Mouse (Mus musculus) hindbrain, embryonic 10.5 days (tissue): ENCODE measurements around the gene Klhl18. TPM values are rescaled to one million over a fixed set of nuclear protein-coding genes. Genes with fewer than 3 reads are reported as not detected.

Experiments used
- DNase-seq: peaks from one replicate; pipeline ENCODE4 v3.0.0-alpha.2; 2017; ENCODE audit warnings: low spot score
- H3K27ac ChIP-seq: fragments of 300-500 bp; sonication (generic); 2 replicates; pipeline ENCODE4 v1.5.1; 2016; ENCODE audit warnings: mild to moderate bottlenecking, moderate library complexity
- H3K27me3 ChIP-seq: fragments of 300-500 bp; sonication (generic); 2 replicates; pipeline ENCODE4 v1.6.1; 2016; ENCODE audit warnings: mild to moderate bottlenecking; ENCODE audit not compliant: poor library complexity, insufficient read depth, severe bottlenecking
- H3K36me3 ChIP-seq: fragments of 300-500 bp; sonication (generic); 2 replicates; pipeline ENCODE4 v1.6.1; 2016; ENCODE audit warnings: mild to moderate bottlenecking, moderate library complexity
- H3K4me1 ChIP-seq: fragments of 300-500 bp; sonication (generic); replicated peaks from 2 replicates; pipeline ENCODE4 v1.6.1; 2016; ENCODE audit warnings: mild to moderate bottlenecking
- H3K4me3 ChIP-seq: fragments of 300-500 bp; sonication (generic); 2 replicates; pipeline ENCODE4 v1.5.1; 2016; ENCODE audit warnings: mild to moderate bottlenecking, moderate library complexity
- H3K9me3 ChIP-seq: fragments of 300-500 bp; sonication (generic); 2 replicates; pipeline ENCODE4 v1.6.1; 2016; ENCODE audit warnings: mild to moderate bottlenecking, moderate library complexity
- WGBS: fragments of 180-500 bp; shearing (Covaris S2); methylation state at CpG from one replicate; pipeline ENCODE4 v1.1.7; 2016; 5-methylcytosine and 5-hydroxymethylcytosine counted together
- polyA plus RNA-seq: library from polyadenylated mRNA; unstranded; fragments of >200 nt; fragmentation: Nextera tagmentation; extraction: Ambion mirVana; gene quantifications from 2 replicates; pipeline ENCODE4 v1.2.1, GENCODE M21; 2016

The Klhl18 gene
- polyA plus RNA-seq, 1 experiment from 2014 or later, result 11.8 TPM

DNA sequence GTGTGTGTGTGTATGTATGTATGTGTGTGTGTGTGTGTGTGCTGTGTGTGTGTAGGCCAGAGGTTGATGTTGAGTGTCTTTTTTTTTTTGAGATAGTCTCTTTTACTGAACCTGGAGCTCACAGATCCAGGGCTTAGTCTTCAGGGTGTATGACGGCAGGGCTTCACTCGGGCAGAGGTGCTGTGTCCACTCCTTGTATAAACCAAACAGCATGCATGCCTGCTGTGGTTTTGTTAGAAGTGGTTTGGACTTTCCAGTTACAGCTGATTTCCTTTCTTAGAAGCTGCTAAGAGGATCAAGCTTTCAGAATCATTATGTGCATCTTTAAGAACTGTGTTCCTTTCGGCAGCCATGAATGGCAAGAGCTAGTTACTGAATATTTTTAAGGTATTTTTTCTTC lies 18.6 kb downstream of the Klhl18 start:
- H3K27ac ChIP-seq, result no peak overlapping the region
- WGBS, result 93% methylated on average over 3 of the region's 3 CpGs
- peaks cover 15% of the 10 kb centered on the region for H3K36me3 ChIP-seq
- H3K27me3 ChIP-seq, result no peaks in the 10 kb centered on the region
- no peak for DNase-seq
- H3K9me3 ChIP-seq, result no peaks in the 10 kb centered on the region
- H3K4me1 ChIP-seq, result no peaks in the 10 kb centered on the region
- no peak overlapping the region for H3K4me3 ChIP-seq

DNA sequence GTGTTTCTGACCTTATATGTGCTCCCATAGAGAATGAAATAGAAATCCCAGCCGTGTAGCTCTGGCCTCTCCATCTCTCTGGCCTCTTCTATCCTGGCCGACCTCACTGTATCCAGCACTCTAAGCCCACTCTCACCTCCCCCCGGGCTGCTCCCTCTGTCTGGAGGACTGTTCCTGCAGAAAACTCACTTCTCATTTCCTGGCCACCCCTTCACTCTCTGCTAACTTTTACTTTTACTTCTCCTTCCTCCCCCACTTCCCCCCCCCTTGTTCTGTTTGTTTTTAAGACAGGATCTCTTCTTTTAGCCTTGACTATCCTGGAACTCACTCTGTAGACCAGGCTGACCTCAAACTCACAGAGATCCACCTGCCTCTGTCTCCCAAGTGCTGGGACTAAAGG lies 24.0 kb downstream of the Klhl18 start:
- Histone ChIP-seq H3K36me3 (peaks cover 31% of the 10 kb centered on the region), H3K27ac (no peak overlapping the region), H3K9me3 (no peaks in the 10 kb centered on the region), H3K4me1 (no peaks in the 10 kb centered on the region; the same call in 1 of the 2 replicates), H3K27me3 (no peaks in the 10 kb centered on the region), H3K4me3 (no peak overlapping the region)
- no peak for DNase-seq
- WGBS, result 89% methylated on average over 3 of the region's 3 CpGs

DNA sequence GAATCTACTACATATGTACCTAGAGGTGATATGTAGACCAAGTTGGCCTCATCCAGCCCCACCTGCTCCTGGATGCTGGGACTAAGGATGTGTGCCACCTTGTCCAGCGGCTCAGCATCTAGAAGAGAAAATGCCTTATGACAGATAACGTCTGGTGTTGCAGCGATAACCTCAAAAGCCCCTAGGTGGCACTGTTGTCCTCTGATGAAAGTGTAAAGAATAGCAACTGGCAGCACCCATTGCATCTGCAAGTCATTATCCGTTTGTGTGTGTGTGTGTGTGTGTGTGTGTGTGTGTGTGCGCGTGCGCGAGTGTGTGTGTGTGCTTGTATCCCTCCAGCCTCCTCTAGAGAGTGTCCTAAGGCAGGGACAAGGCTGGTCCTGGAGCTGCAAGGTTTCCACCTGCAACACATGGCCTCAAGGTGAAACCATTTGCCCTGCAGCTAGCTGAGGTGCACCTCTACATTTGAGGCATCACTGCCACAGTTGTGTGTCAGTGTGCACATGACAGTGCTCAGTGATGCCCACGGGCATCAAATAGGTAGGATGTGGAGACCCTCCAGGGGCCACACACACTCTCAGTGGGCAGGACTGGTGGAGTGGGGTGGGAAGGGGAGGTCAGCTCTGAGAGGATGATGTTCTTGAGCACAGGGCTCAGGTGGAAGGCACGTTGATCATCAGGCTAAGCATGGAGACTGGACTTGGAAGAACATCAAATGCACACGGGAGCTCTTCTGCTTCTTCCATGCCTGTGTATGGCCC lies 27.5 kb downstream of the Klhl18 start:
- 35% methylated on average over 11 of the region's 11 CpGs for WGBS
- no peak overlapping the region for H3K4me3 ChIP-seq
- H3K4me1 ChIP-seq, result no peaks in the 10 kb centered on the region; the same call in 1 of the 2 replicates
- peaks cover 40% of the 10 kb centered on the region for H3K36me3 ChIP-seq
- no peaks in the 10 kb centered on the region for H3K9me3 ChIP-seq
- no peak overlapping the region for H3K27ac ChIP-seq
- peak; percentile 82 for DNase-seq
- H3K27me3 ChIP-seq, result no peaks in the 10 kb centered on the region

DNA sequence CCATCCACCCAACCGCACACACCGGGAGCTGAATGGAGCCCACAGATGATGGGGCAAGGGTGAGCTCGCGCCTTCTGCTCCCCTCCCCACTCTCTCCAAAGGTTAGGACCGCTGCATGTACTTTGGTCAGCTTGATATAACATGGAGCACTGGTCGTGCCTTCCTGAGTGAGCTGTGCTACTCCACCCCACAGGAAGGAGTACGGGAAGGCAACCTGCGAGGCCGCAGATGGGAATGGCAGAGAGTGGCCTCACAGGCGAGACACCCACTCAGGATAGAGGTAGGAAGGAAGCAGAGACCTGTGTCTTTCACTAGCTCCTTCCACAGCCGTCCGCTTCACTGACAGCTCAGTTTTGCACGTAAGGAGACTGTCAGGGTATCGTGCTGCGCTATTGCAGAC lies 28.1 kb downstream of the Klhl18 start:
- Histone ChIP-seq H3K27me3 (no peaks in the 10 kb centered on the region), H3K4me1 (no peaks in the 10 kb centered on the region; the same call in 1 of the 2 replicates), H3K9me3 (no peaks in the 10 kb centered on the region), H3K27ac (no peak overlapping the region), H3K4me3 (no peak overlapping the region), H3K36me3 (peaks cover 46% of the 10 kb centered on the region)
- no peak for DNase-seq
- WGBS, result 84% methylated on average over 15 of the region's 15 CpGs

DNA sequence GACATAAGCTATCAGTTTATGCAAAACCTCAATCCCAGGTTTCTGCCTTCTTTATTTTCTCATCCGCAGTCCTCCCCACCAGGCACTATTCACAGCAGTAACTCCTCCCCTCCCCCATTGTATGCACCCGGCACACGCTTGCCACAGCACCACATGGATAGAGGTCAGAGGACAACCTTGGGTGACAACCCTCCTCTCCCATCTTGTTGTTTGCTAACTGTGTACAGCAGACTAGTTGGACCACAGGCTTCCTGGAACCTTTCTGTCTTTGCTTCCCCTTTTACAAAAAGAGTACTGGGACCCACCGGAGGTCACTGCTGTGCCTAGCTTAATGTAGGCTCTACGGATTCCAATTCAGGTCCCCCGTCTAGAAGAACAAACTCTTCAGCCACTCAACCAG lies 35.9 kb downstream of the Klhl18 start:
- DNase-seq, result no peak

DNA sequence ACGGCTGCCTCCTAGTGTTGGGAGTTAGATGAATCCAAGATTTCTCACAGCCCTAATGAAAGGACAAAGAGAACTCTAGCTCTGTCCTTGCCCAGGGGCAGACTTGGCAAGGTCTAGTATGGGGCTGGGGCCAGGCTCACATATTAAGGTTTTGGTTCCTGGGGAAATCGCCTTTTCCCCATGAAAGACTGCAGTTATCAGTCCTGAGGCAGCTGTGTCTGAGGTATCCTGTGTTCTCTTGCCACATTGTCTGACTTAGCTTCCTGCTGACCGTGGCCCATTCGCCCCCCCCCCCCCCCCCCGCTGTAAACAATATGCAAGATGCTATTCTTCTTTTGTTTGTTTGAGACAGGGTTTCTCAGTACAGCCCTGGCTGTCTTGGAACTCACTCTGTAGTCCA lies 36.4 kb downstream of the Klhl18 start:
- no peaks in the 10 kb centered on the region for H3K27me3 ChIP-seq
- WGBS, result 66% methylated on average over 5 of the region's 5 CpGs
- no peak for DNase-seq
- peaks cover 57% of the 10 kb centered on the region for H3K36me3 ChIP-seq
- no peak overlapping the region for H3K27ac ChIP-seq
- H3K4me1 ChIP-seq, result no peaks in the 10 kb centered on the region
- no peaks in the 10 kb centered on the region for H3K9me3 ChIP-seq
- no peak overlapping the region for H3K4me3 ChIP-seq

More for the DNA sequence above, 35.9 kb downstream of the Klhl18 start:
- peaks cover 52% of the 10 kb centered on the region for H3K36me3 ChIP-seq
- no peaks in the 10 kb centered on the region for H3K27me3 ChIP-seq
- no peaks in the 10 kb centered on the region for H3K4me1 ChIP-seq
- no peak overlapping the region for H3K27ac ChIP-seq
- H3K9me3 ChIP-seq, result no peaks in the 10 kb centered on the region
- WGBS, result 91% methylated on average over 6 of the region's 6 CpGs
- H3K4me3 ChIP-seq, result no peak overlapping the region

DNA sequence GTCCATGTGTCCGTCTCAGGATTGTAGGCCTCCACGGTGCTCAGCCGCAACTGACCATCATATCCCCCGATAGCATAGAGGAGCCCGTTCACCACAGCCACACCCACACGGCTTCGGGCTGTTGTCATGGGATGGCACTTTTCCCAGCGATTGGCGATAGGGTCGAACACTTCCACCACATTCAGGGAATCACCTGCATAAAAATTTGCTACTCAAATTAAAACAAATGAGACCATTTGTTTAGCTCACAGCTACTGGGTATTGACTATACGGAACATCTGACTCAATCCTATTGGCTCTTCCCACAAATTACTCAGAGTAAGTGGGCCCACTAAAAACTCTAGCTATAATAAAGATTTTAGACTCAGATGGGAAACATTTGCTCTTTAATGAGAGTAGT lies 40.5 kb downstream of the Klhl18 start:
- WGBS, result 93% methylated on average over 11 of the region's 11 CpGs
- H3K9me3 ChIP-seq, result no peaks in the 10 kb centered on the region

DNA sequence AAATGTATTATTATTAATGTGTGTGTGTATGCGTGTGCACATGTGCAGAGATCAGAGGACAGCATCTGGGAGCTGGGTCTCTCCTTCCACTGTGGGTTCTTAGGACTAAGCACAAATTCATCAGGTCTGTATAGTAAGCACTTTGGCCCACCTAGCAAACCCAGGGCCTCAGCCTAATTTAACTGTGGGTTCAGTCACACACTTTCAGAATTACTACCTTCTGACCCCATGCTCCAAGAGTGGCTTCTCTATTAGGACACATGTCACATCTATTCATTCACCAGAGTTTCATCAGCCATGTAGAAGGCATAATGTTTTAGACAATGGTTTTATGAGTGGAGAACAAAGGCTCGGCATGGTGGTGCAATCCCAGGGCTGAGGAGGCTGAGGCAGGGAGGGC lies 43.4 kb downstream of the Klhl18 start:
- Histone ChIP-seq H3K4me1 (no peaks in the 10 kb centered on the region), H3K4me3 (no peak overlapping the region), H3K36me3 (peaks cover 85% of the 10 kb centered on the region), H3K27ac (no peak overlapping the region), H3K9me3 (no peaks in the 10 kb centered on the region), H3K27me3 (no peaks in the 10 kb centered on the region)
- no peak for DNase-seq
- WGBS, result 98% methylated on average over 2 of the region's 2 CpGs

More for the DNA sequence above, 40.5 kb downstream of the Klhl18 start:
- no peak overlapping the region for H3K4me3 ChIP-seq
- no peak overlapping the region for H3K27ac ChIP-seq
- DNase-seq, result no peak
- H3K36me3 ChIP-seq, result peaks cover 66% of the 10 kb centered on the region
- no peaks in the 10 kb centered on the region for H3K27me3 ChIP-seq
- no peaks in the 10 kb centered on the region for H3K4me1 ChIP-seq

DNA sequence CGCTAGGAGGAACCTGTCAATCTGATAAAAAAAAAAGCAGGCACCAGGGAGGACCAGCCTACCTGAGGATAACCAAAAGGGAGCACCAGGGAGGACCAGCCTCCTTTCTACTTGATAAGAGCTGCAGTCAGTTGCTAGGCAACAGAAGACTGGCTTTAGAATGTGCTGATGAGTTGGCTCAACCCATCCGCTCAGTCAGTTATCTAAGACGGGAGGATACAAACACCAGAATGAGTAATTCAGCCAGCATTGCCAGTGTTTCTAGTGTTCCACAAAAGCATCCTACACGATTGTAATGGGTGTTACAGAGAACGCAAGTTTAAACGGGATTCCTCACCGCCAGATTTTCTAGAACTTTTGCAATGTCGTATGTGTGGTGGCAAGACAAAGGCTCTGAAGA lies 45.3 kb downstream of the Klhl18 start:
- H3K9me3 ChIP-seq, result no peaks in the 10 kb centered on the region
- no peak for DNase-seq
- H3K27me3 ChIP-seq, result no peaks in the 10 kb centered on the region
- 78% methylated on average over 8 of the region's 8 CpGs for WGBS
- no peak overlapping the region for H3K4me3 ChIP-seq
- H3K27ac ChIP-seq, result no peak overlapping the region
- no peaks in the 10 kb centered on the region for H3K4me1 ChIP-seq
- H3K36me3 ChIP-seq, result peaks cover 89% of the 10 kb centered on the region

DNA sequence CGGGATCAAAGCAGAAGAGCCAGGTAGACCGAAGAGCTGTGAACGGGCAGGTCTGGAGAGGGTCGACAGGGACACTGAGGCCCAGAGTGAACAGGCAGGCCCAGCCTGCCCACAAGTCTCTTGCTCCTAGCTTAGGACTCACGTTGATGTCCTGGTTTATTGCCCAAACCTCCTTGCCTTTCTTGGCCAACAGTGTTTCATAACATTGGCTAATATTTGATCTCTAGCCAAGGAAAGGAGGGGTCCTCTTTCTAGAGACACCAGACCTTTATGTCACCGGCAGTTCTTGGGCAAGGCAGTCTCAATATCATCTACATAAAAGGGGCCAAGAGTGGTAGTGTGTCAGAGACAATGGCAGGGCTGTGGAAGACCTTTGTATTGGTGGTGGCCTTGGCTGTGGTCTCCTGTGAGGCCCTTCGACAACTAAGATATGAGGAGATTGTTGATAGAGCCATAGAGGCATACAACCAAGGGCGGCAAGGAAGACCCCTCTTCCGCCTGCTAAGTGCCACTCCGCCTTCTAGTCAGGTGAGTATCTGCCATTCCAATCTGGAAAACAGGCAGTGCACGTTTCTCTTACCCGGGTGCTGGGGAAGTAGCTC lies 56.9 kb downstream of the Klhl18 start, which contains the start of gene Ngp:
Gene Ngp (plus strand): TSS at position 237 of the 602 bp plus-strand sequence.
- Histone ChIP-seq H3K27ac (no peak within 1 kb of the TSS), H3K4me3 (no peak within 1 kb of the TSS), H3K4me1 (no peaks in the 10 kb centered on the region), H3K9me3 (no peaks in the 10 kb centered on the region), H3K27me3 (no peaks in the 10 kb centered on the region), H3K36me3 (no peaks in the 10 kb centered on the region)
- 90% methylated on average over 12 of the region's 12 CpGs for WGBS
- DNase-seq, result no peak

DNA sequence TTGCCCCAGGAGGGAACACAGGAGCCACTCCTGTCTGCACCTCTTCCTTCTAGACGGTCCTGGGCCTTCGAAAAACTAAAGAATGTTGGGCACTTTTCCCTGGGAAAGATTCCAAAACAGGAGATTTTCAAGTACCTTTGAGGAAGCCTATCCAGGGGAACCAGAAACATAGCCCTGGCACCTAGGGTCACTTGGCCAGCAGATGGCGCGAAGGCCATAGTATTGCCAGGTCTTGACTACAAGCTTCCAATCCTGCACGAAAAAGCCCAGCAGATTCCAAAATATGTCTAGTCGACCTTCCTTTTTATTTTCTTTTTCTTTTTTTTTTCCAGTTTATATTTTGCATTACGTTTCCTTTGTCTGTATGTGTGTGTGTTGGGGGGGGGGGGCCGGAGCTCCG lies 62.7 kb downstream of the Klhl18 start:
- no peaks in the 10 kb centered on the region for H3K9me3 ChIP-seq
- H3K27me3 ChIP-seq, result no peaks in the 10 kb centered on the region
- peak; percentile 44 for DNase-seq
- 53% methylated on average over 9 of the region's 9 CpGs for WGBS
- H3K36me3 ChIP-seq, result no peaks in the 10 kb centered on the region
- no peak overlapping the region for H3K4me3 ChIP-seq
- H3K4me1 ChIP-seq, result peaks cover 5% of the 10 kb centered on the region
- H3K27ac ChIP-seq, result no peak overlapping the region

DNA sequence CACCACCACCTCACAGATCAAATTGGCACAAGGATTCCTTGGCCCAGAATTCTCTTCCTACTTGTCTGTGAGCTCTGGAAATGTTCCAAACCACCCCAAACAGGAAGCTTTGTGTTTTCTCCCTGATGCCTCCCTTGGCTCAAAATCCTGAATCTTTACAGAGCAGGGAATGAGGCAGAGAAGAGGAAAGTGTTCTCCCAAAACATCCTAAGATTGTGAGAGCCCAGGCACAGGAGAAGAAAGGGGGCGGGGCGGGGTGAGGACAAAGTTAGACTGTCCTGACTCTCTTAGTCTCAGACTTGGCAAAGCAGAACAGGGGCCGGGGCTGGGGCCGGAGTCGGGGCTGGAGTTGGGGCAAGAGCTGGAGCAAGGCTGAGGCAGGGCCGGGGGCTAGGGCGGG lies 63.6 kb downstream of the Klhl18 start:
- H3K27me3 ChIP-seq, result no peaks in the 10 kb centered on the region
- H3K27ac ChIP-seq, result no peak overlapping the region
- 80% methylated on average over 7 of the region's 7 CpGs for whole genome bisulfite sequencing
- H3K36me3 ChIP-seq, result no peaks in the 10 kb centered on the region
- H3K4me3 ChIP-seq, result no peak overlapping the region
- no peak for DNase-seq
- H3K4me1 ChIP-seq, result peaks cover 10% of the 10 kb centered on the region
- no peaks in the 10 kb centered on the region for H3K9me3 ChIP-seq
